Mouse (Mus musculus) neural tube, embryonic 11.5 days (tissue): Measurements from ENCODE around the gene Tfe3. TPM values are rescaled to one million over a fixed set of nuclear protein-coding genes. Genes with fewer than 3 reads are reported as not detected.

ENCODE experiments used
- ATAC-seq: fragments of 200-750 bp; cut with Nextera tagmentation; 2 replicates; pipeline ENCODE4 v1.8.0; 2017; ENCODE audit warnings: moderate number of reproducible peaks, mild to moderate bottlenecking, moderate TSS enrichment, moderate library complexity; ENCODE audit not compliant: insufficient read depth, low FRiP score, low TSS enrichment
- DNase-seq: peaks from one replicate; pipeline ENCODE4 v3.0.0-alpha.2; 2015; ENCODE audit warnings: low spot score
- H3K27ac ChIP-seq: fragments of 300-500 bp; sonication (generic); 2 replicates; pipeline ENCODE4 v1.5.1; 2014; ENCODE audit warnings: low read depth, mild to moderate bottlenecking, low read length
- H3K27me3 ChIP-seq: fragments of 300-500 bp; sonication (generic); 2 replicates; pipeline ENCODE4 v1.6.1; 2014; ENCODE audit warnings: mild to moderate bottlenecking, low read length, mixed read lengths; ENCODE audit not compliant: control insufficient read depth, insufficient read depth
- H3K36me3 ChIP-seq: fragments of 300-500 bp; sonication (generic); 2 replicates; pipeline ENCODE4 v1.6.1; 2014; ENCODE audit warnings: mild to moderate bottlenecking, low read length, moderate library complexity, mixed read lengths; ENCODE audit not compliant: control insufficient read depth, insufficient read depth
- H3K4me1 ChIP-seq: fragments of 300-500 bp; sonication (generic); 2 replicates; pipeline ENCODE4 v1.6.1; 2014; ENCODE audit warnings: low read length, mixed read lengths; ENCODE audit not compliant: control insufficient read depth, insufficient read depth
- H3K4me2 ChIP-seq: fragments of 300-500 bp; sonication (generic); 2 replicates; pipeline ENCODE4 v1.6.1; 2014; ENCODE audit warnings: low read depth, mild to moderate bottlenecking, moderate library complexity
- H3K4me3 ChIP-seq: fragments of 300-500 bp; sonication (generic); 2 replicates; pipeline ENCODE4 v1.5.1; 2014; ENCODE audit warnings: low read depth, low read length
- H3K9ac ChIP-seq: fragments of 300-500 bp; sonication (generic); 2 replicates; pipeline ENCODE4 v1.6.1; 2014; ENCODE audit warnings: mild to moderate bottlenecking, low read length
- H3K9me3 ChIP-seq: fragments of 300-500 bp; sonication (generic); 2 replicates; pipeline ENCODE4 v1.6.1; 2016; ENCODE audit warnings: low read length; ENCODE audit not compliant: control insufficient read depth
- WGBS: fragments of 180-500 bp; shearing (Covaris S2); extraction: QIAGEN DNeasy Blood & Tissue Kit; methylation state at CpG from one replicate; pipeline ENCODE4 v1.1.7; 2014; 5-methylcytosine and 5-hydroxymethylcytosine counted together
- microRNA counts: library from miRNA; unstranded; fragments of <30 nt; microRNA quantifications from one replicate; lab custom pipeline; 2015
- microRNA-seq: library from miRNA; unstranded; fragments of <30 nt; microRNA quantifications from one replicate; pipeline ENCODE4, GENCODE M21; 2016
- polyA plus RNA-seq: library from polyadenylated mRNA; unstranded; fragments of >200 nt; fragmentation: Nextera tagmentation; extraction: Ambion mirVana; gene quantifications from 2 replicates; pipeline ENCODE4 v1.2.1, GENCODE M21; 2014

Gene Tfe3
- polyA plus RNA-seq, 1 experiment from 2014 or later: 25.9 TPM

GRCm38 (mm10) chrX:7821865-7822779 lies 59.8 kb downstream of the Tfe3 start, which contains the start of gene Kcnd1:
Kcnd1 (plus strand) TSS chrX:7822289.
- Histone ChIP-seq H3K9ac (no peak within 1 kb of the TSS), H3K4me3 (peak within 1 kb of the TSS; percentile 16), H3K9me3 (no peaks in the 10 kb centered on the region), H3K36me3 (no peaks in the 10 kb centered on the region), H3K27me3 (no peaks in the 10 kb centered on the region), H3K27ac (no peak within 1 kb of the TSS), H3K4me1 (no peaks in the 10 kb centered on the region), H3K4me2 (peak within 1 kb of the TSS; percentile 38)
- peak; percentile 18 for DNase-seq
- WGBS: 25% methylated on average over 17 of the region's 24 CpGs
- no peak for ATAC-seq

MicroRNA genes within 50 kb of the gene (microRNA counts, 519-probe panel; counts per million panel counts)
- 4,077 counts per million, percentile 75 among the panel's probes with 10 or more counts for microRNA mmu-miR-1198 (lab: Ali Mortazavi, UCI)

Small RNA genes within 50 kb of the gene (microRNA-seq; reads per million reads assigned to microRNA genes)
- gene Mir1198: 31.2 reads per million, percentile 33 among the genes with 10 or more reads in this experiment

Other genes with a start within 250 kb of the Tfe3 start
- not detected in 2 replicates for gene Foxp3, start 188.9 kb upstream of the Tfe3 start, polyA plus RNA-seq
- 1.7 and 2.1 TPM in 2 replicates for gene Ppp1r3f, start 188.3 kb upstream of the Tfe3 start, polyA plus RNA-seq
- gene Ccdc22, start 157.0 kb upstream of the Tfe3 start, polyA plus RNA-seq: 28.4 and 29.2 TPM in 2 replicates
- not detected in 2 replicates for gene Cacna1f, start 155.5 kb upstream of the Tfe3 start, polyA plus RNA-seq
- gene Syp, start 124.1 kb upstream of the Tfe3 start, polyA plus RNA-seq: 15.5 and 18.6 TPM in 2 replicates
- 2.4 and 3.1 TPM in 2 replicates for gene Prickle3, start 105.3 kb upstream of the Tfe3 start, polyA plus RNA-seq
- 43.3 and 49.4 TPM in 2 replicates for gene Plp2, start 91.2 kb upstream of the Tfe3 start, polyA plus RNA-seq
- not detected in 2 replicates for gene Magix, start 81.3 kb upstream of the Tfe3 start, polyA plus RNA-seq
- 47.3 and 48.4 TPM in 2 replicates for gene Gpkow, start 65.4 kb upstream of the Tfe3 start, polyA plus RNA-seq
- gene Wdr45, start 48.2 kb upstream of the Tfe3 start, polyA plus RNA-seq: 17.8 and 18.3 TPM in 2 replicates
- gene Gm45208, start 40.3 kb upstream of the Tfe3 start, polyA plus RNA-seq: not detected in 2 replicates
- 102 and 104 TPM in 2 replicates for gene Praf2, start 34.1 kb upstream of the Tfe3 start, polyA plus RNA-seq
- gene Ccdc120, start 11.7 kb upstream of the Tfe3 start, polyA plus RNA-seq: 21.0 and 31.8 TPM in 2 replicates
- gene Gripap1, start 27.2 kb downstream of the Tfe3 start, polyA plus RNA-seq: 51.7 and 57.0 TPM in 2 replicates
- gene Kcnd1, start 59.7 kb downstream of the Tfe3 start, polyA plus RNA-seq: 2.2 and 2.5 TPM in 2 replicates
- gene Otud5, start 78.8 kb downstream of the Tfe3 start, polyA plus RNA-seq: 35.9 and 40.8 TPM in 2 replicates
- gene Pim2, start 115.7 kb downstream of the Tfe3 start, polyA plus RNA-seq: 5.9 and 7.8 TPM in 2 replicates
- gene Slc35a2, start 121.5 kb downstream of the Tfe3 start, polyA plus RNA-seq: 13.8 and 15.3 TPM in 2 replicates
- gene Pqbp1, start 136.7 kb downstream of the Tfe3 start, polyA plus RNA-seq: 137 and 143 TPM in 2 replicates
- gene Timm17b, start 136.8 kb downstream of the Tfe3 start, polyA plus RNA-seq: 171 and 184 TPM in 2 replicates
- gene Gm10491, start 145.3 kb downstream of the Tfe3 start, polyA plus RNA-seq: not detected in 2 replicates
- not detected in 2 replicates for gene Gm10490, start 147.0 kb downstream of the Tfe3 start, polyA plus RNA-seq
- 29.6 and 33.1 TPM in 2 replicates for gene Pcsk1n, start 157.3 kb downstream of the Tfe3 start, polyA plus RNA-seq
- gene Eras, start 166.0 kb downstream of the Tfe3 start, polyA plus RNA-seq: not detected in 2 replicates
- 51.6 and 53.6 TPM in 2 replicates for gene Hdac6, start 185.3 kb downstream of the Tfe3 start, polyA plus RNA-seq
- gene Gata1, start 215.5 kb downstream of the Tfe3 start, polyA plus RNA-seq: 4.7 and 4.9 TPM in 2 replicates